8 mouse cellular contexts compared by ENCODE assay signal in genomic region chr2:32874951-32875674, GRCm38 (mm10). TPM values are rescaled to one million over a fixed set of nuclear protein-coding genes. Genes with fewer than 3 reads are reported as not detected.
DNase-seq lines count a peak whose midpoint lies in the region; ATAC-seq and TF ChIP-seq lines count a peak whose summit lies in the region.

No protein-coding gene starts in this region.

- peak; percentile 9; the same call in 1 of the 2 replicates for ATAC-seq in heart, embryonic 12.5 days (ENCODE audit: insufficient number of reproducible peaks, low FRiP score)
- peak; percentile 1; the same call in 1 of the 2 replicates for ATAC-seq in intestine, embryonic 15.5 days
- ATAC-seq in midbrain, embryonic 14.5 days (ENCODE audit: low FRiP score, low TSS enrichment) = 0 out of 2 replicates have a peak, but pooled peaks have one; percentile 15

- H3K9me3 ChIP-seq in heart, embryonic 12.5 days (replicated peaks) = no peaks in the 10 kb centered on the region
- H3K9me3 ChIP-seq in intestine, embryonic 15.5 days = no peaks in the 10 kb centered on the region
- H3K9me3 ChIP-seq in midbrain, embryonic 14.5 days (ENCODE audit: control insufficient read depth, low read length) = no peaks in the 10 kb centered on the region

- peak overlapping the region; percentile 92 for H3K27ac ChIP-seq in heart, embryonic 12.5 days (ENCODE audit: poor library complexity, severe bottlenecking)
- no peak overlapping the region for H3K27ac ChIP-seq in cortical plate, adult 2 months (ENCODE audit: insufficient read depth, low read length)
- H3K27ac ChIP-seq in intestine, embryonic 15.5 days = peak overlapping the region; percentile 83
- H3K27ac ChIP-seq in midbrain, embryonic 14.5 days (replicated peaks; ENCODE audit: low read depth, low read length) = peak overlapping the region; percentile 93

- peaks cover 50% of the 10 kb centered on the region for H3K4me1 ChIP-seq in heart, embryonic 12.5 days (replicated peaks)
- 0 out of 2 replicates have a peak, but pooled peaks cover 2% of the 10 kb centered on the region for H3K4me1 ChIP-seq in cortical plate, adult 2 months (ENCODE audit: control insufficient read depth, insufficient read depth, low read length)
- peaks cover 52% of the 10 kb centered on the region for H3K4me1 ChIP-seq in intestine, embryonic 15.5 days (replicated peaks)
- peaks cover 41% of the 10 kb centered on the region for H3K4me1 ChIP-seq in midbrain, embryonic 14.5 days (ENCODE audit: control insufficient read depth, insufficient read depth, low read length)

- peak overlapping the region; percentile 90 for H3K9ac ChIP-seq in heart, embryonic 12.5 days
- peak overlapping the region; percentile 78 for H3K9ac ChIP-seq in intestine, embryonic 15.5 days
- peak overlapping the region; percentile 90 for H3K9ac ChIP-seq in midbrain, embryonic 14.5 days (replicated peaks; ENCODE audit: low read length)

- TF ChIP-seq CTCF in cortical plate, adult 2 months (IDR thresholded peaks at IDR 0.05; ENCODE audit: extremely low read depth, insufficient read depth, low read length) = no peak

- TF ChIP-seq POLR2A in cortical plate, adult 2 months (IDR thresholded peaks at IDR 0.05; ENCODE audit: extremely low read depth, insufficient read depth, low read length) = peak; percentile 22; the same call in 1 of the 2 replicates

- DNase-seq in heart, postnatal 14 days = no peak
- DNase-seq in midbrain, embryonic 14.5 days = peak; percentile 69
- no peak for DNase-seq in right cerebral cortex, postnatal 25 days
- no peak for DNase-seq in thymus, postnatal 36 days
- DNase-seq in spleen, adult 12 weeks (ENCODE audit: low spot score) = no peak

- H3K4me3 ChIP-seq in heart, embryonic 12.5 days = peak overlapping the region; percentile 76
- peak overlapping the region; percentile 68 for H3K4me3 ChIP-seq in cortical plate, adult 2 months (ENCODE audit: insufficient read depth, low read length)
- peak overlapping the region; percentile 74 for H3K4me3 ChIP-seq in intestine, embryonic 15.5 days (replicated peaks)
- peak overlapping the region; percentile 82 for H3K4me3 ChIP-seq in midbrain, embryonic 14.5 days (replicated peaks; ENCODE audit: low read depth, low read length)

- no peaks in the 10 kb centered on the region for H3K36me3 ChIP-seq in heart, embryonic 12.5 days
- no peaks in the 10 kb centered on the region for H3K36me3 ChIP-seq in intestine, embryonic 15.5 days
- H3K36me3 ChIP-seq in midbrain, embryonic 14.5 days (ENCODE audit: control insufficient read depth, insufficient read depth, low read length) = no peaks in the 10 kb centered on the region

- 11% methylated on average over 15 of the region's 15 CpGs for WGBS in heart, embryonic 12.5 days
- 10% methylated on average over 15 of the region's 15 CpGs for WGBS in intestine, embryonic 15.5 days
- 6% methylated on average over 15 of the region's 15 CpGs for WGBS in midbrain, embryonic 14.5 days

- H3K4me2 ChIP-seq in heart, embryonic 12.5 days = peak overlapping the region; percentile 81
- H3K4me2 ChIP-seq in intestine, embryonic 15.5 days (replicated peaks) = peak overlapping the region; percentile 90
- H3K4me2 ChIP-seq in midbrain, embryonic 14.5 days (ENCODE audit: low read length) = peak overlapping the region; percentile 93

- no peaks in the 10 kb centered on the region for H3K27me3 ChIP-seq in heart, embryonic 12.5 days (replicated peaks)
- H3K27me3 ChIP-seq in intestine, embryonic 15.5 days (replicated peaks) = no peaks in the 10 kb centered on the region
- no peaks in the 10 kb centered on the region for H3K27me3 ChIP-seq in midbrain, embryonic 14.5 days (ENCODE audit: control insufficient read depth, insufficient read depth, low read length)

- intact Hi-C loops in heart, postnatal 14 days (cut with DNase I) = loop anchor here (2.0 kb wide), 1 partner anchor 38 kb away; no protein-coding TSS in a partner anchor

RNA-seq across cellular contexts. Expression of gene Fam129b, which starts 0.8 kb away (rescaled TPM):
- 62.0 and 64.4 TPM in 2 replicates for polyA plus RNA-seq in heart, embryonic 12.5 days (2016; fragmentation: Nextera tagmentation; extraction: Ambion mirVana)
- total RNA-seq in heart, postnatal 14 days (2021) = 10 to 100 TPM; 31.2 to 33.4 TPM
- polyA plus RNA-seq in cortical plate, adult 2 months (2012; rRNA removed) = 27.1 and 29.0 TPM in 2 replicates
- polyA plus RNA-seq in intestine, embryonic 15.5 days (2015; fragmentation: Nextera tagmentation; extraction: Ambion mirVana) = 40.4 and 42.2 TPM in 2 replicates
- polyA plus RNA-seq in midbrain, embryonic 14.5 days (2014; fragmentation: Nextera tagmentation; extraction: Ambion mirVana) = 13.6 and 19.8 TPM in 2 replicates

RNA-seq across cellular contexts. Expression of gene Stxbp1, which starts 28.1 kb away (rescaled TPM):
- polyA plus RNA-seq in heart, embryonic 12.5 days (2016; fragmentation: Nextera tagmentation; extraction: Ambion mirVana) = 30.8 and 31.1 TPM in 2 replicates
- 10 to 100 TPM; 19.5 to 22.7 TPM for total RNA-seq in heart, postnatal 14 days (2021)
- 709 and 713 TPM in 2 replicates for polyA plus RNA-seq in cortical plate, adult 2 months (2012; rRNA removed)
- polyA plus RNA-seq in intestine, embryonic 15.5 days (2015; fragmentation: Nextera tagmentation; extraction: Ambion mirVana) = 21.2 and 22.1 TPM in 2 replicates
- polyA plus RNA-seq in midbrain, embryonic 14.5 days (2014; fragmentation: Nextera tagmentation; extraction: Ambion mirVana) = 240 and 245 TPM in 2 replicates
